Mouse (Mus musculus) gastrocnemius, postnatal 25 days (tissue): ENCODE measurements around the gene Vangl1. TPM values are rescaled to one million over a fixed set of nuclear protein-coding genes. Genes with fewer than 3 reads are reported as not detected.
A peak's percentile ranks its signal among the peaks of the same experiment; 100 is the strongest.
"Not testable (repeated sequence)": the region's sequence is repeated elsewhere in the genome, so short reads cannot be mapped to it uniquely, and the experiment has no call there.

ENCODE experiments used
- DNase-seq: peaks from one replicate; pipeline ENCODE4 v3.0.0; 2022
- total RNA-seq, 2 experiments: library from RNA; stranded (reverse); gene quantifications; 1 replicate in 1 of 2; 2 replicates in 1 of 2; pipeline ENCODE4 v1.2.3; 2021

Gene Vangl1
- total RNA-seq, 2 experiments from 2014 or later = 3.3 to 4.6 TPM

GRCm38 (mm10) chr3:102169197-102169905 lies 35.1 kb downstream of the Vangl1 start:
- peak; percentile 84 for DNase-seq

GRCm38 (mm10) chr3:102167555-102168210 lies 36.8 kb downstream of the Vangl1 start:
- DNase-seq = no peak

GRCm38 (mm10) chr3:102166794-102167193 lies 37.7 kb downstream of the Vangl1 start:
- DNase-seq = no peak

GRCm38 (mm10) chr3:102166287-102166620 lies 38.2 kb downstream of the Vangl1 start:
- DNase-seq = no peak

- DNase-seq = no peak
Measured at GRCm38 (mm10) chr3:102165536-102166286, 38.8 kb downstream of the Vangl1 start.

GRCm38 (mm10) chr3:102164911-102165310 lies 39.6 kb downstream of the Vangl1 start:
- DNase-seq = no peak

- not testable (repeated sequence) for DNase-seq
Measured at GRCm38 (mm10) chr3:102163861-102164260, 40.6 kb downstream of the Vangl1 start.

- DNase-seq = peak; percentile 42
Measured at GRCm38 (mm10) chr3:102159423-102160325, 44.8 kb downstream of the Vangl1 start.

- DNase-seq = no peak
Measured at GRCm38 (mm10) chr3:102158759-102159422, 45.6 kb downstream of the Vangl1 start.

- DNase-seq = no peak
Measured at GRCm38 (mm10) chr3:102157652-102158051, 46.8 kb downstream of the Vangl1 start.

- DNase-seq = no peak
Measured at GRCm38 (mm10) chr3:102156737-102157136, 47.8 kb downstream of the Vangl1 start.

- DNase-seq = no peak
Measured at GRCm38 (mm10) chr3:102154107-102154506, 50.4 kb downstream of the Vangl1 start.

- DNase-seq = no peak
Measured at GRCm38 (mm10) chr3:102152872-102153271, 51.6 kb downstream of the Vangl1 start.

GRCm38 (mm10) chr3:102152471-102152870 lies 52.0 kb downstream of the Vangl1 start:
- DNase-seq = no peak

- DNase-seq = no peak
Measured at GRCm38 (mm10) chr3:102151850-102152249, 52.6 kb downstream of the Vangl1 start.

- DNase-seq = no peak
Measured at GRCm38 (mm10) chr3:102149941-102150340, 54.6 kb downstream of the Vangl1 start.

- no peak for DNase-seq
Measured at GRCm38 (mm10) chr3:102147189-102147588, 57.3 kb downstream of the Vangl1 start.

GRCm38 (mm10) chr3:102146428-102146827 lies 58.1 kb downstream of the Vangl1 start:
- no peak for DNase-seq

GRCm38 (mm10) chr3:102145645-102146386 lies 58.7 kb downstream of the Vangl1 start:
- no peak for DNase-seq

GRCm38 (mm10) chr3:102144401-102144800 lies 60.1 kb downstream of the Vangl1 start:
- no peak for DNase-seq

GRCm38 (mm10) chr3:102143536-102143935 lies 61.0 kb downstream of the Vangl1 start:
- DNase-seq = no peak
